Mouse (Mus musculus) spleen, adult 12 weeks (tissue): Measurements from ENCODE around the gene Sdsl.

ENCODE experiments used
- DNase-seq: peaks from one replicate; pipeline ENCODE4 v3.0.0; 2022; ENCODE audit warnings: low spot score

The Sdsl gene

DNA sequence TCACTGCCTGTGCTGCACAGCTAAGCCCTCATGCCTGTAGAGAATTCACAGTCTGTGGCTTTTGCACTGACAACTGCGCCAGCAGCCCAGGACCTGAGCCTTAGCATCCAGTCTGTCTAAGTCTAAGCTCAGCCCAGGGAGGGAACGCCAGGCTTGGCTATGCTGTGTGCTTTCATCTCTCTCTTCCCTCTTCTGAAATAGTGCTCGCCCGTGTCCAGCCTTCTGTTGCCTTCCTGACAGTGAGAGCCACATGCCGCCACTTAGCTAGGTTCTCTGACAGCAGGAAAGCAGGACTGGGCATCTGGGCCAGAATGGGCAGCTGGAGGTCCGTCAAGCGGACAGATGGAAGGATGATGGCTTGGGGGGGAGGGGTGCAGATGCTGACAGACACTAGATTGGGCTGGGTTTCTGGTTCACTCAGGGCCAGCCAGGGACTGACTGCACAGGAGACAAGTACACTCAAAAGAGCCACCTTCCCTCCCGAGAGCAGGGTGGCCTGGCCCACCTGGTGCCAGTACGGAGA lies 21.3 kb upstream of the Sdsl start:
- DNase-seq, result no peak

DNA sequence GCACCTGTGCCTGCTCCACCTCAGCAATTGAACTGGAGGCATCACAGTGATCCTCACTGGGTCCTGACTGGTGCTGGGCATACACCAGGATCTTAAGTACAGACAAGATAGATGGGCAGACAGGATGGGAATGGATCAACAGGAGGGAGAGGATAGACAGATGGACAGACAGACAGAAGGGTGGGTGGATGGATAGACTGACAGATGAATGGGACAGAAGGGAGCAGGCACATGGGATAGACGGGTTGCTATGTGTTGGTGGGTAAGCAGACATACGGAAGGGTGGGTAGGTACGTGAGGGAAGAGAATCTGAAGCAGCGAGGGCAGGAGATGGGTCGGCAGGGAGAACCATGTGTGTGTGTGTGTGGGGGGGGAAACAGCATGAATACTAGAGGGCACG lies 20.8 kb upstream of the Sdsl start:
- DNase-seq, result no peak

DNA sequence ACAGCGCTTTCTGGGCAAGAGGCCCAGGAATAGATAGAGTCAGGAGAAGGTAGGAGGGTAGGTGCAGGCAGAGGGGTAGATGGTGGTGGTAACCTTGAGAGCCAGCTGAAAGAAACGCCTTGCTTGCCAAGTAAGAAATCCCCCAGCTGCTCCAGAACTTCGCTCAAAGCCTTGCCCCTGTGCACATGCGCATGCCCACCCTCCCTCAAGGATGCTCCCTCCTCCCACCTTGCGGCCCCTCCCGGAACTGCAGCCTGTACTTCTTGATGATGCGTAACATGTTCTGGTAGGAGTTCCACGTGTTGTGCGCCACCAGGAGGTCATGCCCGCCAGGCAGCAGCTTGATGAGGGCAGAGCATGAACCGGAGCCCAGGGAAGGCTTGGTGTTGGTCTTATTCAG lies 19.8 kb upstream of the Sdsl start:
- no peak for DNase-seq

DNA sequence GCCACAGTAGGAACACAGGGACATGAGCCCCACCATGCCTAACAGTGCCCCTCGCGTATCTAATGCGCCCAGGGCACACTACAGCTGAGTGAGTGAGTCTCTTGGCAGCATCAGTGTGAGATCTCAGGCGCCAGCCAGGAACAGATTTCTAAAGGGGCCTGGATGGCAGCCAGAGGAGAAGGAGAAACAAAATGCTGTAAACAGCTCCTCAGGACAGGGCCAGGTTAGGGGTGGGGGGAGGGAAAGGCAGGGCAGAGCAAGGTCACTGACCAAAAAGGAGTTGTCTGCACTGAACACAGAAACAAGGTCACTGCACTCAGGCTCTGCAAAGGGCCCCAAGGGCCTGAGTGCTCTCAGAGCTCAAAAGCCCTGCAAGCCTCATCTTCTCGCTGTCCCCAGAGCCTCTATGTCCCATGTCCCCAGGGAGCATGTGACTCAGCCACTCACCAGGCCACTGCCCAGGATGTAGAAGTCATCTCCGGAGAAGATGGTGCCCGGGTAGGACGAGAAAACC lies 18.1 kb upstream of the Sdsl start:
- no peak for DNase-seq

DNA sequence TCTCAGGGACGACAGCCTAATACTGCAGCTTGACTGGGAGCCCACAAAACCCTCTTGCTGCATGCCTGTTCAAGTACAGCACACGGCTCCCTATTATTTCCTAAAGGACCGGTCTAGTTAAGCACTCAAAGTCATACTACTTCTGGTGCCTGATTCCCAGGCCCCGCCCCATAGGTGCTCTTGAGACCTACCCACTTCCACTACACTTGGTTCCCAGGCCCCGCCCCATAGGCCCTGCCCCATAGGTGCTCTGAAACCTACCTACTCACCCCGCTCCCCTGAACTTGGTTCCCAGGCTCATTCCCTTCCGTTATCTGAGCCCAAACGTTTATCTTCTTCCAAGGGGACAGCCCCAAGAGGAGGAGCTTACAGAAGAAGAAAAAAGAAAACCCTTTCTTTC lies 15.2 kb upstream of the Sdsl start:
- no peak for DNase-seq

DNA sequence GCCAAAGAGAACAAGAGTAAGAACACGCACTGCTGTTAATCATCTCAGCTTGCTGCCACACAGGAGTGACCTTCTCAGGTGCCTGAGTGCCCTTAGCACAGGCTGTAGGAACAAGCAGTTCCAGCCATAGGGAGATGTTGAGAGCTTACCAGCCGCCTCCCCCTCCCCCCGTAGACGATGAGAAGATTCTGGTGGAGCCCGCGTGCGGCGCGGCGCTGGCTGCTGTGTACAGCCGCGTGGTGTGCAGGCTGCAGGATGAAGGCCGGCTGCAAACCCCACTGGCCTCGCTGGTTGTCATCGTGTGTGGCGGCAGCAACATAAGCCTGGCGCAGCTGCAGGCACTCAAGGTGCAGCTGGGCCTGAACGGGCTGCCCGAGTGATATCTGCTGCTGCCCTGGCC lies 10.8 kb upstream of the Sdsl start:
- no peak for DNase-seq

DNA sequence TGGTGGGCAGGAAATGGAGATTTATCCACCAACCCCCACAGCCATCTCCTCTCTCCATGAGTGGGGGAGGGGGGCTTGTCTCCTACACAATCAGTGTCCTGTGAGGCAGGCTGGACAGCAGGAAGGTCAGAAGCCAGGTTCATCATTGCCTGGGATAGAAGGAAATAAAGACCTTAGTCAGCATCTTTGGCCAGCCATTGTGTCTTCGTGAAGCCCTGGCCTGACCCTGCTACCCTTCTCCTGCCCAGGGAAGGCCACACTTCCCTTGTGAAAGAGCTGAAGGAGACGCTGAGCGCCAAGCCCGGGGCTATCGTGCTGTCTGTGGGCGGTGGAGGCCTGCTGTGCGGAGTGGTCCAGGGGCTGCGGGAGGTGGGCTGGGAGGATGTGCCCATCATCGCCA lies 8.6 kb upstream of the Sdsl start:
- no peak for DNase-seq

DNA sequence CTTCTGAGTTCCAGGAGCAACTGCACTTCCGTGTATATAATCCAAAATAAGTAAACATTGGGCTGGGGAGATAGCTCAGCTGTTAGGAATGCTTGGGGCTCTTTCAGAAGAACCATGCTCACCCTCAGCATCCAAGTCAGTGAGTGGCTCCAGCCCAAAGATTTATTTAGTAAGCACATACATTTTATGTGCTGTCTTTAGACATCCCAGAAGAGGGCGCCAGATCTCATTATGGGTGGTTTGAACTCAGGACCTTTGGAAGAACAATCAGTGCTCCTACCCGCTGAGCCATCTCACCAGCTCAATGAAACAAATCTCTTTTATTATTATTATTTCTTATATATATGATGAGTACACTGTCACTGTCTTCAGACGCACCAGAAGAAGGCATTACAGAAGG lies 6.9 kb upstream of the Sdsl start:
- no peak for DNase-seq

DNA sequence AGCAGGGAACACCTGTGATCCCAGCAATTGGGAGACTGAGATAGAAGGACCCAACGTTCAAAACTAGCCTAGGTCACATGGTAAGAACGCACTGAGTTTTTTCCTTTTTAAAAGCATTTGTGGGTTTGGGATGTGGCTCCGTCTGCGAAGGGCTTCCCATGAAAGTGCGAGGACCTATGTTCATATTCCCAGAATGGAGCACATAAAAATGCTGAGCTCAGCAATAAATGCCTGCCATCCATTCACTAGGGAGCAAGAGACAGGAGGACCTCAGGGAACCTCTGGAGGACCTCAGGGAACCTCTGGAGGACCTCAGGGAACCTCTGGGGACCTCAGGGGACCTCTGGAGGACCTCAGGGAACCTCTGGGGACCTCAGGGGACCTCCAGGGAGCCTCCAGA lies 5.4 kb upstream of the Sdsl start:
- DNase-seq, result no peak

DNA sequence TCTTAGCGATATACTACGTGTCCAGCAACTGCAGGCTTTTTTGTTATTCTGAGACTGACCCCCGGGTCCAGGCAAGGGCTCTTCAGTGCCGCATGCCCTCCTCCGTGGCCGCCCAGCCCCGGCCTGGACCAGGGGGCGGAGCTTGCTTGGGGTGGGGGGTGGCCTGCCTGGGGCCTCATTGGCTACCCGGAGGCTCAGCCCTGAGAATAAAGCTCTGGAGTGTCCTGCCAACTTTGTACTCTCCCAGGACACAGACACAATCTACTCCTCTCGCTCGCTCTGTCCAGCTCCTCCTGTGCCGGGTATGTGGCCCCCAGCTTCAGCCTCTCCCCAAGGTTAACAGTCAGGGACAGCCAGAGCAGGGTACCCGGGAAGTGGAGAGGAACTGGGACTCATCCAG lies 3.7 kb upstream of the Sdsl start, which contains the start of gene Sds:
Gene Sds (plus strand): TSS at position 231 of the 400 bp plus-strand sequence.
- no peak for DNase-seq

DNA sequence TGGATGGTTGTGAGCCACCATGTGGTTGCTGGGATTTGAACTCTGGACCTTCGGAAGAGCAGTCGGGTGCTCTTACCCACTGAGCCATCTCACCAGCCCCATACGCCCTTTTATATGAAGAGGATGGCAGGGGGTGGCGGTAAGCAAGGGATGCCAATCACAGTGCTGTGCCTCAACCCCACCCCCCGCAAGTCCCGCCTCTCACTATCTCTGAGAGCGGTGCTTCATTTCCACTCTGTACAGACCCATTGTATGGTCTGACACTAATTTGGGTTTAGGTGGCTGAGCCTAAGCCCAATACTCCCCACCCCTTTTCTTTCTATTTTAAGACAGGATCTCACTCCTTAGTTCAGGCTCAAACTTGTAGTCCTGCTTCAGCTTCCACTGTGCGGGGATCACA lies 3.3 kb upstream of the Sdsl start:
- no peak for DNase-seq

DNA sequence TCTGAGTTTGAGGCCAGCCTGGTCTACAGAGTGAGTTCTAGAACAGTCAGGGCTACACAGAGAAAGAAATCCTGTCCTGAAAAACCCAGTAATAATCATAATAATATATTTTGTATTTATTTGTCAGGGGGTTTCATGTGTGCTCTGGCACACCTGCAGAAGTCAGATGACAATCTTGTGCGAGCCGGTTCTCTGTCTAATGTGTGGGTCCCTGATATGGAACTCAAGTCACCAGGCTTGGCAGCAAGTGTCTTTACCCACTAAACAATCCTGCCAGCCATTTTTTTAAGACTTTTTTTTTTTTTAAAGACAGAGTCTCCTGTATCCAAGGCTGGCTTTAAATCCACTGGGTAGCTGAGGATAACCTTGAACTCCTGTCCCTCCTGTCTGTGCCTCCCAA lies 751 bp upstream of the Sdsl start:
- DNase-seq, result no peak

DNA sequence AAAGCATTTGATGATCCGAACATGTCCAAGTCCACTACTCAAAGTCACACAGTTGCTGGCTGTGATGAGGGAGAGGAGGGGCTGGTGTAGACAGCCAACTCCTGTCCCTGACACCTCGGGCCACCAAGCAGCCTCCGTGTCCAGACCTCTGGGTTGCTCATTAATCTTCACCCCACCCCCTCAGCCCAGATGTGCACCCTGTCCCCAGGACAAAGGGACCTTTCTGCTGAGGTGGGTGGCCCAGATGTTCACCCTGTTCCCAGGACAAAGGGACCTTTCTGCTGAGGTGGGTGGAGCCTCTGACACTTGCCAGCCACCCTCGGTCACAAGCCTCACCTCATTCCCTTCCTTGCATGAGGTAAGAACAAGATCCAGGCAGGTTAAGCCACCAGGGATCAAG lies 1.1 kb downstream of the Sdsl start:
- no peak for DNase-seq

DNA sequence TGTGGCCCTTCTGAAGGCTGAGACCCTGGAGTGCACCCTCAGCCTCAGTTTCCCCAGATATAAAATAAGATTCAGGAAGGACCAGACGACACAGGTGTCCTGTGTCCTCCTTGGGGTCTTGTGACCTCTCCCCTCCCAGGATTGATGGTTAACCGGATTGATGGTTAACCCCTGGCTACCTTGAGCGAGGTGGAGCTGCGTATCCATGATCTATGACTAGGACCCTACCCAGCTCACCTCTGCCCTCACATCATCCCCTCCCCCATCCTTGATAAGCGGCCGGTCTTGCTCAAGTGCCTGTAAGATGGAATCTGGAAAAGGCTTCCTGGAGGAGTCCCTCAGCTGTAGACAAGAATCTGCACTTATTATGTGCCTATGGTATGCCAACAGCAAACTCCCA lies 3.8 kb downstream of the Sdsl start:
- DNase-seq, result no peak

DNA sequence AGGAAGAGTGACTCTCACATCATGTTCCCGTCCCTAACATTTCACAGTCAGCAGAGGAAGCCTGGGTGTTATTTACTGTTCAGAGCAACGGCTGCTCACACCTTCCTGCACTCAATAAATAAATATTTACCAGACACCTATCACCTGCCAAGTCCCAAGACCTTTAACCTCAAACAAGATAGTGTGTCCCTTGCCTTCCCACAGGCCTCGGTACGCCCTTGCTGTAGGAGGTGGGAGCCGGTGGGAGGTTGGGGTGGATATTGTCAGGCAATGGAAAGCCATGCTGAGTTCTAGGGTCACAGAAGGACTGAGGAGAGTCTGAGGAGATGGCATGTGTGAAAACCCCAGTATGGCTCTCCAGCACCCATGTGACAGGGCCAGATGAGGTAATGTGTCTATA lies 4.3 kb downstream of the Sdsl start:
- no peak for DNase-seq

DNA sequence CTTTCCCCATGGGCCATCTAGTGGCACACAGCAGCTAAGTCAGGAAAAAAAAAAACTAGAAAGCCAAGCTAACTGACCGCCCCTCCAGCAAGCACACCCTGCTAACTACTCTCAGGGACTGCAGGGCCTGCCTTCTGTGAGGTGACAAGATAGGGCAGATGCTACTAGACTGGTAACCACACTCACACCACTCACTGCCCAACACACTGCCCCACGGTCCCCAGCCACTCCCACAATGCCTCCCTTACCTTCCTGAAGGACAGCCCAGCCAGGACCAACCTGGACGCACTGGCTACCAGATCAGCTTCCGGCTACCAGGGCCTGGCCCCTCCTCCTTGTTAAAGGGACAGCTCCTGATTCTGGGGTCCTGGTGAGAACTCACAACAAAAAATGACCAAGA lies 5.6 kb downstream of the Sdsl start:
- DNase-seq, result no peak

DNA sequence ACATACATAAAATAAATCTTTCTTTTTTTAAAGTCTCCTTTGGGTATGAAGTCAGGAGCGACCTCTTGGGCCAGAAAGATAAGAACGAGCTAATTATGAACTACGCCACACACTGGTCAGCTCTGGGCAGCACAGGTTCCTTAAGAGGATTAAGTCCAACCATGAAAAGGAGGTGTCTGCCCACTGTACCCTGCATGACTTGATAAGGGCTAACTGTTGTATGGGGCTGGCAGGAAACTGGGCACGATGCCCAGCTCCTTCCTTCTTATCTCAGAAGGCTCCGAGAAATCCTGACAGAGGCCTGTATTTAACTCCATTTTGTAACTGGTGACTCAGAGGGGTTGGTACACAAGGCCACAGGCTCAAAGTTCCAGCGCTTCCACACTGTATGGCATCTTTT lies 6.8 kb downstream of the Sdsl start:
- peak; percentile 52 for DNase-seq

DNA sequence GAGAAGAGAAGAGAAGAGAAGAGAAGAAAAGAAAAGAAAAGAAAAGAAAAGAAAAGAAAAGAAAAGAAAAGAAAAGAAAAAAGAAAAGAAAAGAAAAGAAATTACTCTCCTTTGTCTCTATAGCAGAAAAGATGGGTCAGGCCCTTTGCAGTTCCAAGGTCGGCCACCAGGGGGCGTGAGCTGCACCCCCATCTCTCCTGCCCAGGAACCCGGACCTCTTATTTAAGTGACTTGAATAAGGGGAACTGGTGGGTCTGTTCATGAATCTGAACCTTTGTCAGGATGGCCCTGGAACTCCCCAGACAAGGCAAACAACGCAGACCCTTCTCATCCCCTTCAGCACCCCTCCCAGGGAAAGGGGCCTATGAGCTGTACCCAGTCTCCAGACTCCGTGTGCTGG lies 7.5 kb downstream of the Sdsl start:
- DNase-seq, result peak; percentile 29

DNA sequence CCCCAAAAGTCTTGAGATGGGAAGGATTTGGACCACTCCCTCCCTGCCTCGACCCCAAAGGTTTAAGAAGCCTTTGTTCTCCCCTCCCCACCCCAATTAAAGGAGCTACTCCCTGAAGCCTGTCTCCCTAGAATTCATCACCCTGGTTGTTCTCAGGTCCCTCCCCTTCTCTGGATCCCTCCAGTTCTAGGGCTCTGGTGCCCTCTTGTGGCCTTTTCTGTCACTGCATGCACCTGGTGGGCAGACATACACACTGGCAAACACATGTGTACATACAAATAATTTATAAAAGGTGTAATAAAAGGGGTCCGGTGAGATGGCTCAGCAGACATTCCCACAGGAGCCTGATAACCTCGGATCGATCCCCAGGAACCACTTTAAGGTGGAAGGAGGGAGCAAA lies 8.3 kb downstream of the Sdsl start:
- DNase-seq, result peak; percentile 40

DNA sequence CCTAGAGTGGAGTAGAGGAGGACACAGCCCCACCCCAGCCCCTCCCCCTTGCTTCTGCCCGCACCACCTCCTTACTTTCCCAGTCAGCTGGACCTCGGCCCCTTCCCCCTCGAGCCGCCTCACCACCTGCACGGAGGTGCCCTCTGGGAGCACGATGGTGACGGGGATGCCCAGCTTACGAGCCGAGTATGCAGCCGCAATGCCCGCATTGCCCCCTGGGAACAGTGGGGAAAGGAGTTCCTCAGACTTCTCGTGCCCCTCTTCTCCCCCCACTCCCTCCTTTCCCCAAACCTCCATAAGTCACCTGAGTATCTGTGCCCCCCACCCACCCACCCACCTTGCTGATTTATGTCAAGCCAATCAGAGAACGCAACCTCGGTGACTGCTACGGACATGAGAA lies 10.7 kb downstream of the Sdsl start:
- no peak for DNase-seq

DNA sequence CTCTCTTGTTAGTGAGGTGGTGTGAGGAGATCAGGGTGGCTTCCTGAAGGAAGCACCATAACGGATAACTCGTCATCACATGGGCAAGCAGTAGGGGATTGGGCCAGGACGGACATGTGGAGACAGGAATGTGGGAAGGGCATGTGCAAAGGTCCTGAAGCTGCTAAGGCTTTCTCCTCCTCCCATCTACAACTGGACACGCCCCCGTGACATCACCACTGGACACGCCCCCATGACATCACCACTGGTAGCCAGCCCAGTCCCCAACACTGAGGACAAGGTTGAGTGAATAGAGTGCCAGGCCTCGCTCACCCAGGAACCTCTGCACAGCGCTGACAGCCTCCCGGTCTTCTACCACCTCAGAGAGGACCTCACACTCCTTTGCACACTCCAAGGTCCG lies 13.5 kb downstream of the Sdsl start:
- no peak for DNase-seq

DNA sequence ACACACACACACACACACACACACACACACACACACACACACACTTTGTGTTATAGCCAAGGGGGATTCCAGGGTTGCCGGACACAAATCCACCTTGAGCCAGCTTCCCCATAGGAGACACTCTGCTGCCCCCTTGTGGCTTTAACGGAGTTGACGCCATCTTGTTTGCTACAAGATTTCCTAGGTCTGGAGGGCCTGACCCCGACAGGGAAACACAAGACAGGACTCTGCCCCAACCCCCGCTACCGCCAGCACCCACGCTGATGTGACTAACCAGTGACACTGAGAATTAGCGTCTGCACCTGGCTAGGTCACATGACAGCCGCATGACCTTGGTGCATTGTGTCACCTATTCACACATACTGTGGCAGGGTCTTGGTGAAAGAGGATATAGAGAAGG lies 15.0 kb downstream of the Sdsl start:
- DNase-seq, result peak; percentile 26

DNA sequence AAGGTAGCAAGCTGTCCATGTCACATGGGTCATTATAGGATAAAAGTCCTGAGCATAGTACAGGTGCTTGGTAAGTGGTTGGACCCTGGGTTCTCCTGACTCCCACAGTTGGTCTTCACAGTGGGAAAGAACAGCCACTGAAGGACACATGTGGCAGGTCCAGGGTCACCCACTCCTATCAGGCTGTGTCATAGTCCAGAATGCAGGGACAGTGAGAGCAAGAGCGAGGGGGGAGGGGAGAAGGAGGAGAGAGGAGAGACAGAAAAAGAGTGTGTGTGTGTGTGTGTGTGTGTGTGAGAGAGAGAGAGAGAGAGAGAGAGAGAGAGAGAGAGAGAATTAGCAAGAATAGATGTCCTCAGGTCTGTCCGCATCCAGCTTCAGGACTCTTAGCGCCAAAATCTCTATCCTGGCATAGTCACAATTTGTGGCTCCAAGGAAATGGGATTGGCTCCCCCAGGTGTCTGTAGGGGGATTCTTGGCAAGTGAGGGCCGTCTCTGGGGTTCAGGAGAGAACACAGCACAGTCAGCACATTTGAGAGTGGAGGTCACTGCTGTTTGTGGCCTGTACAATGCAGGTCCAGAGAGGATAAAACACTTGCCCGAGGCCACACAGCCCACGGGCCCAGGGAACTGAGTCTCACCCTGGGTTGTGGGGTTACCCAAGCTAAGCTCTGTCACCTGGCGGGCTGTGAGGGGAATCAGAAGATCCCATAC lies 15.6 kb downstream of the Sdsl start:
- no peak for DNase-seq

DNA sequence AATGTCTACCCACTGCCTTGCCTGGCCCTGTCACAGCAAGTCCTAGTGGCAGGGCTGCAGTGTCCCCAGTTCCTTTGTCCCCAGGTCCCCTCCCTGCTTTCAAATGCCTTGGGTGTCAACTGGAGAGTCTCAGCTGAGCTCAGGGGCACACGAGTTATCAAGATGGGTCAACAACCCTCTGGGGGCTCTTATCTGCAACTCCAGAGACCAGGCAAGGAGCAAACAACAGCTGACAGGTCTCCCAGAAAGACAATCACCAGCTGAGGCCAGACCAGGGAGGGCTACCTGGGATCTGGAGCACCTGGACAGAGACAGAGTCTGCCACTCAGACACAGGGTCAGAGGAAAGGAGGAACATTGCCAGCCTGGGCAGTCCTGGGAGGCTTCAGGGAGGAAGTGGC lies 16.4 kb downstream of the Sdsl start:
- no peak for DNase-seq
